Mouse (Mus musculus) neural tube, embryonic 11.5 days (tissue): ENCODE results near the gene Nedd4. TPM values are rescaled to one million over a fixed set of nuclear protein-coding genes. Genes with fewer than 3 reads are reported as not detected.

ENCODE experiments used
- ATAC-seq: fragments of 200-750 bp; cut with Nextera tagmentation; 2 replicates; pipeline ENCODE4 v1.8.0; 2017; ENCODE audit warnings: moderate number of reproducible peaks, mild to moderate bottlenecking, moderate TSS enrichment, moderate library complexity; ENCODE audit not compliant: insufficient read depth, low FRiP score, low TSS enrichment
- DNase-seq: peaks from one replicate; pipeline ENCODE4 v3.0.0-alpha.2; 2015; ENCODE audit warnings: low spot score
- H3K27ac ChIP-seq: fragments of 300-500 bp; sonication (generic); 2 replicates; pipeline ENCODE4 v1.5.1; 2014; ENCODE audit warnings: low read depth, mild to moderate bottlenecking, low read length
- H3K27me3 ChIP-seq: fragments of 300-500 bp; sonication (generic); 2 replicates; pipeline ENCODE4 v1.6.1; 2014; ENCODE audit warnings: mild to moderate bottlenecking, low read length, mixed read lengths; ENCODE audit not compliant: control insufficient read depth, insufficient read depth
- H3K36me3 ChIP-seq: fragments of 300-500 bp; sonication (generic); 2 replicates; pipeline ENCODE4 v1.6.1; 2014; ENCODE audit warnings: mild to moderate bottlenecking, low read length, moderate library complexity, mixed read lengths; ENCODE audit not compliant: control insufficient read depth, insufficient read depth
- H3K4me1 ChIP-seq: fragments of 300-500 bp; sonication (generic); 2 replicates; pipeline ENCODE4 v1.6.1; 2014; ENCODE audit warnings: low read length, mixed read lengths; ENCODE audit not compliant: control insufficient read depth, insufficient read depth
- H3K4me2 ChIP-seq: fragments of 300-500 bp; sonication (generic); 2 replicates; pipeline ENCODE4 v1.6.1; 2014; ENCODE audit warnings: low read depth, mild to moderate bottlenecking, moderate library complexity
- H3K4me3 ChIP-seq: fragments of 300-500 bp; sonication (generic); 2 replicates; pipeline ENCODE4 v1.5.1; 2014; ENCODE audit warnings: low read depth, low read length
- H3K9ac ChIP-seq: fragments of 300-500 bp; sonication (generic); 2 replicates; pipeline ENCODE4 v1.6.1; 2014; ENCODE audit warnings: mild to moderate bottlenecking, low read length
- H3K9me3 ChIP-seq: fragments of 300-500 bp; sonication (generic); 2 replicates; pipeline ENCODE4 v1.6.1; 2016; ENCODE audit warnings: low read length; ENCODE audit not compliant: control insufficient read depth
- WGBS: fragments of 180-500 bp; shearing (Covaris S2); extraction: QIAGEN DNeasy Blood & Tissue Kit; methylation state at CpG from one replicate; pipeline ENCODE4 v1.1.7; 2014; 5-methylcytosine and 5-hydroxymethylcytosine counted together
- polyA plus RNA-seq: library from polyadenylated mRNA; unstranded; fragments of >200 nt; fragmentation: Nextera tagmentation; extraction: Ambion mirVana; gene quantifications from 2 replicates; pipeline ENCODE4 v1.2.1, GENCODE M21; 2014

The Nedd4 gene
- polyA plus RNA-seq, 1 experiment from 2014 or later = 799 TPM

- 72% methylated on average over 3 of the region's 3 CpGs for WGBS
- Histone ChIP-seq H3K27me3 (no peaks in the 10 kb centered on the region), H3K4me1 (no peaks in the 10 kb centered on the region), H3K9me3 (no peaks in the 10 kb centered on the region), H3K4me2 (no peak overlapping the region), H3K4me3 (no peak overlapping the region), H3K27ac (no peak overlapping the region), H3K36me3 (peaks cover 28% of the 10 kb centered on the region), H3K9ac (no peak overlapping the region)
- ATAC-seq = no peak
- DNase-seq = no peak
Measured at GRCm38 (mm10) chr9:72696508-72696907, 34.4 kb downstream of the Nedd4 start.

- DNase-seq (no peak), ATAC-seq (no peak)
- no peak overlapping the region for H3K4me2 ChIP-seq
- H3K27ac ChIP-seq = no peak overlapping the region
- H3K9ac ChIP-seq = no peak overlapping the region
- H3K4me3 ChIP-seq = no peak overlapping the region
- no peaks in the 10 kb centered on the region for H3K4me1 ChIP-seq
- WGBS = 90% methylated on average over 4 of the region's 4 CpGs
- H3K27me3 ChIP-seq = no peaks in the 10 kb centered on the region
- peaks cover 27% of the 10 kb centered on the region for H3K36me3 ChIP-seq
- H3K9me3 ChIP-seq = no peaks in the 10 kb centered on the region
Measured at GRCm38 (mm10) chr9:72697779-72698178, 35.6 kb downstream of the Nedd4 start.

GRCm38 (mm10) chr9:72699702-72700101 is 37.6 kb downstream of the Nedd4 start:
- 62% methylated on average over 3 of the region's 3 CpGs for whole genome bisulfite sequencing
- Histone ChIP-seq H3K4me3 (no peak overlapping the region), H3K27ac (no peak overlapping the region), H3K9ac (no peak overlapping the region), H3K4me1 (no peaks in the 10 kb centered on the region), H3K36me3 (peaks cover 18% of the 10 kb centered on the region), H3K4me2 (no peak overlapping the region), H3K27me3 (no peaks in the 10 kb centered on the region), H3K9me3 (no peaks in the 10 kb centered on the region)
- no peak for DNase-seq
- no peak for ATAC-seq

- H3K27me3 ChIP-seq = no peaks in the 10 kb centered on the region
- no peak for DNase-seq
- no peaks in the 10 kb centered on the region for H3K4me1 ChIP-seq
- ATAC-seq = no peak
- H3K36me3 ChIP-seq = peaks cover 21% of the 10 kb centered on the region
- no peak overlapping the region for H3K4me3 ChIP-seq
- no peak overlapping the region for H3K4me2 ChIP-seq
- no peaks in the 10 kb centered on the region for H3K9me3 ChIP-seq
- no peak overlapping the region for H3K27ac ChIP-seq
- 80% methylated on average over 8 of the region's 8 CpGs for WGBS
- no peak overlapping the region for H3K9ac ChIP-seq
Measured at GRCm38 (mm10) chr9:72701441-72701840, 39.3 kb downstream of the Nedd4 start.

- Histone ChIP-seq H3K27me3 (no peaks in the 10 kb centered on the region), H3K4me3 (no peak overlapping the region), H3K4me2 (no peak overlapping the region), H3K4me1 (no peaks in the 10 kb centered on the region), H3K9me3 (no peaks in the 10 kb centered on the region), H3K36me3 (peaks cover 27% of the 10 kb centered on the region), H3K9ac (no peak overlapping the region), H3K27ac (no peak overlapping the region)
- 93% methylated on average over 2 of the region's 2 CpGs for WGBS
- DNase-seq (no peak), ATAC-seq (no peak)
Measured at GRCm38 (mm10) chr9:72702075-72702474, 39.9 kb downstream of the Nedd4 start.

- peaks cover 23% of the 10 kb centered on the region for H3K36me3 ChIP-seq
- WGBS = 95% methylated on average over 4 of the region's 4 CpGs
Measured at GRCm38 (mm10) chr9:72703142-72703541, 41.0 kb downstream of the Nedd4 start.

GRCm38 (mm10) chr9:72703754-72704153 is 41.6 kb downstream of the Nedd4 start:
- Histone ChIP-seq H3K9me3 (no peaks in the 10 kb centered on the region), H3K4me1 (no peaks in the 10 kb centered on the region), H3K27me3 (no peaks in the 10 kb centered on the region), H3K4me2 (no peak overlapping the region), H3K4me3 (no peak overlapping the region), H3K36me3 (peaks cover 21% of the 10 kb centered on the region), H3K9ac (no peak overlapping the region), H3K27ac (no peak overlapping the region)
- DNase-seq = no peak
- ATAC-seq = no peak
- 82% methylated on average over 6 of the region's 6 CpGs for WGBS

More at GRCm38 (mm10) chr9:72703142-72703541, 41.0 kb downstream of the Nedd4 start:
- ATAC-seq (no peak), DNase-seq (no peak)
- no peak overlapping the region for H3K9ac ChIP-seq
- H3K27me3 ChIP-seq = no peaks in the 10 kb centered on the region
- no peak overlapping the region for H3K4me2 ChIP-seq
- H3K27ac ChIP-seq = no peak overlapping the region
- H3K4me1 ChIP-seq = no peaks in the 10 kb centered on the region
- H3K4me3 ChIP-seq = no peak overlapping the region
- no peaks in the 10 kb centered on the region for H3K9me3 ChIP-seq

GRCm38 (mm10) chr9:72705270-72705669 is 43.1 kb downstream of the Nedd4 start:
- WGBS = 86% methylated on average over 2 of the region's 2 CpGs
- no peaks in the 10 kb centered on the region for H3K4me1 ChIP-seq
- H3K36me3 ChIP-seq = peaks cover 26% of the 10 kb centered on the region
- no peaks in the 10 kb centered on the region for H3K9me3 ChIP-seq
- no peak overlapping the region for H3K27ac ChIP-seq
- H3K4me3 ChIP-seq = no peak overlapping the region
- no peaks in the 10 kb centered on the region for H3K27me3 ChIP-seq
- no peak for DNase-seq
- no peak for ATAC-seq
- no peak overlapping the region for H3K4me2 ChIP-seq
- H3K9ac ChIP-seq = no peak overlapping the region

GRCm38 (mm10) chr9:72707999-72708398 is 45.9 kb downstream of the Nedd4 start:
- Histone ChIP-seq H3K27ac (no peak overlapping the region), H3K36me3 (peaks cover 25% of the 10 kb centered on the region), H3K27me3 (no peaks in the 10 kb centered on the region), H3K9me3 (no peaks in the 10 kb centered on the region), H3K4me1 (no peaks in the 10 kb centered on the region), H3K4me2 (no peak overlapping the region), H3K9ac (no peak overlapping the region), H3K4me3 (no peak overlapping the region)
- no peak for DNase-seq
- 88% methylated on average over 2 of the region's 2 CpGs for WGBS
- ATAC-seq = no peak
